Mouse (Mus musculus) myocyte (in vitro differentiated cells): Measurements from ENCODE around the gene Rptor.

Experiments used
- E2F4 ChIP-seq: IDR thresholded peaks from one replicate; pipeline ENCODE4 v1.6.1; 2011; ENCODE audit warnings: mild to moderate bottlenecking, control low read depth, moderate library complexity; ENCODE audit not compliant: insufficient read depth
- MYOD1 ChIP-seq, 3 experiments: IDR thresholded peaks; one replicate each; pipeline ENCODE4 v1.6.1; 2011; ENCODE audit warnings: control low read depth in 2 of 3, low read depth in 2 of 3, mild to moderate bottlenecking in 2 of 3, moderate library complexity in 1 of 3; ENCODE audit not compliant: insufficient read length in 2 of 3, control insufficient read depth in 1 of 3
- MYOG ChIP-seq, 3 experiments: IDR thresholded peaks; one replicate each; pipeline ENCODE4 v1.6.1; 2011; ENCODE audit warnings: control low read depth in 2 of 3, low read depth in 2 of 3, mild to moderate bottlenecking in 2 of 3; ENCODE audit not compliant: insufficient read length in 2 of 3, control insufficient read depth in 1 of 3, insufficient read depth in 1 of 3
- POLR2A ChIP-seq: IDR thresholded peaks from one replicate; pipeline ENCODE4 v1.6.1; 2011; ENCODE audit warnings: low read depth, mild to moderate bottlenecking, control low read depth, moderate library complexity; ENCODE audit not compliant: insufficient read length
- POLR2AphosphoS2 ChIP-seq: IDR thresholded peaks from one replicate; pipeline ENCODE4 v1.6.1; 2011; ENCODE audit warnings: low read depth, control low read depth; ENCODE audit not compliant: insufficient read length
- TCF12 ChIP-seq: IDR thresholded peaks from one replicate; pipeline ENCODE4 v1.6.1; 2011; ENCODE audit warnings: mild to moderate bottlenecking, control low read depth; ENCODE audit not compliant: poor library complexity, insufficient read depth, severe bottlenecking
- TCF3 ChIP-seq: IDR thresholded peaks from one replicate; pipeline ENCODE4 v1.6.1; 2011; ENCODE audit warnings: low read depth, control low read depth; ENCODE audit not compliant: insufficient read length
- USF1 ChIP-seq: IDR thresholded peaks from one replicate; pipeline ENCODE4 v1.6.1; 2011; ENCODE audit warnings: low read depth, mild to moderate bottlenecking, control low read depth, moderate library complexity

- TF ChIP-seq POLR2A (no peak), TCF12 (no peak), MYOG (IDR thresholded peaks at IDR 0.05; ENCODE audit: control insufficient read depth in 1 of 3, insufficient read depth in 1 of 3, insufficient read length in 2 of 3, low read depth in 2 of 3) (no peak), USF1 (no peak), MYOD1 (IDR thresholded peaks at IDR 0.05; ENCODE audit: control insufficient read depth in 1 of 3, insufficient read length in 2 of 3, low read depth in 2 of 3) (no peak), POLR2AphosphoS2 (no peak), E2F4 (no peak), TCF3 (no peak)
Observed at GRCm38 (mm10) chr11:119577721-119578120, 25.0 kb upstream of the Rptor start.
